Mouse (Mus musculus) hindbrain, embryonic 11.5 days (tissue): ENCODE measurements around the gene Tpbgl. TPM values are rescaled to one million over a fixed set of nuclear protein-coding genes. Genes with fewer than 3 reads are reported as not detected.
A peak's percentile ranks its signal among the peaks of the same experiment; 100 is the strongest.

ENCODE experiments used
- ATAC-seq: fragments of 200-750 bp; cut with Nextera tagmentation; 2 replicates; pipeline ENCODE4 v1.8.0; 2017; ENCODE audit warnings: mild to moderate bottlenecking, moderate TSS enrichment, moderate library complexity; ENCODE audit not compliant: low FRiP score
- DNase-seq: peaks from one replicate; pipeline ENCODE4 v3.0.0-alpha.2; 2015; ENCODE audit warnings: low spot score
- H3K27ac ChIP-seq: fragments of 300-500 bp; sonication (generic); 2 replicates; pipeline ENCODE4 v1.5.1; 2014; ENCODE audit warnings: mild to moderate bottlenecking, low read depth, low read length
- H3K27me3 ChIP-seq: fragments of 300-500 bp; sonication (generic); 2 replicates; pipeline ENCODE4 v1.6.1; 2014; ENCODE audit warnings: mild to moderate bottlenecking, low read length, moderate library complexity, mixed read lengths; ENCODE audit not compliant: control insufficient read depth, insufficient read depth
- H3K36me3 ChIP-seq: fragments of 300-500 bp; sonication (generic); 2 replicates; pipeline ENCODE4 v1.6.1; 2014; ENCODE audit warnings: mild to moderate bottlenecking, low read length, moderate library complexity, mixed read lengths; ENCODE audit not compliant: control insufficient read depth, insufficient read depth
- H3K4me1 ChIP-seq: fragments of 300-500 bp; sonication (generic); replicated peaks from 2 replicates; pipeline ENCODE4 v1.6.1; 2014; ENCODE audit warnings: low read length, mixed read lengths; ENCODE audit not compliant: control insufficient read depth, insufficient read depth
- H3K4me2 ChIP-seq: fragments of 300-500 bp; sonication (generic); replicated peaks from 2 replicates; pipeline ENCODE4 v1.6.1; 2014; ENCODE audit warnings: mild to moderate bottlenecking, low read depth, low read length
- H3K4me3 ChIP-seq: fragments of 300-500 bp; sonication (generic); 2 replicates; pipeline ENCODE4 v1.5.1; 2014; ENCODE audit warnings: low read depth, low read length
- H3K9ac ChIP-seq: fragments of 300-500 bp; sonication (generic); 2 replicates; pipeline ENCODE4 v1.6.1; 2014; ENCODE audit warnings: low read depth, low read length
- H3K9me3 ChIP-seq: fragments of 300-500 bp; sonication (generic); 2 replicates; pipeline ENCODE4 v1.6.1; 2016; ENCODE audit warnings: low read length; ENCODE audit not compliant: control insufficient read depth
- WGBS: fragments of 180-500 bp; shearing (Covaris S2); extraction: QIAGEN DNeasy Blood & Tissue Kit; methylation state at CpG from one replicate; pipeline ENCODE4 v1.1.7; 2014; 5-methylcytosine and 5-hydroxymethylcytosine counted together
- polyA plus RNA-seq: library from polyadenylated mRNA; unstranded; fragments of >200 nt; fragmentation: Nextera tagmentation; extraction: Ambion mirVana; gene quantifications from 2 replicates; pipeline ENCODE4 v1.2.1, GENCODE M21; 2014

Gene Tpbgl
- polyA plus RNA-seq, 1 experiment from 2014 or later: 0.63 TPM

- DNase-seq (no peak), ATAC-seq (no peak)
- Histone ChIP-seq H3K9ac (no peak overlapping the region), H3K36me3 (no peaks in the 10 kb centered on the region), H3K4me3 (no peak overlapping the region), H3K27me3 (no peaks in the 10 kb centered on the region), H3K4me2 (no peak overlapping the region), H3K9me3 (no peaks in the 10 kb centered on the region), H3K4me1 (0 out of 2 replicates have a peak, but pooled peaks cover 2% of the 10 kb centered on the region), H3K27ac (no peak overlapping the region; the same call in 1 of the 2 replicates)
- 95% methylated on average over 15 of the region's 15 CpGs for WGBS
These were observed 32.8 kb downstream of the Tpbgl start for GRCm38 (mm10) chr7:99593868-99594803.

DNA sequence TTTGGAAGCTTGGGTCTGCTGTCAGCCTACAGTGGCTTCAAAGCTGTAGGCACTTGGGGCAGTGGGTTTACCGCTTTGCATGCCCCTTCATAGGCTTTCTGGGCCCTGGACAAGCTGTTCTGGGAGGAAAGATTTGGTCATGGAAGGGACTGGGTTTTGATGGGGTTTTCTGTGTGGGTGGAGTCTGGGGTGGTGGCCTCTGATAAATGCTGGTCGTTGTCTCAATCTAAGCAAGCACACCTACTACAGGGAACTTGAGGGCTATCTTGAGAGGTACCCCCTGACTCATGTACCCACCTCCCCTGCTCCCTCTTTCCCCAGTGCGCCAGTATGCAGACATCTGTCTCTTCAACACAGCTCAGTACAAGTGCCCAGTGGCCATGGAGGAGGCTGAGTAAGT is 34.2 kb downstream of the Tpbgl start:
- Histone ChIP-seq H3K36me3 (no peaks in the 10 kb centered on the region), H3K4me1 (0 out of 2 replicates have a peak, but pooled peaks cover 2% of the 10 kb centered on the region), H3K9me3 (no peaks in the 10 kb centered on the region), H3K27me3 (no peaks in the 10 kb centered on the region), H3K4me3 (no peak overlapping the region), H3K27ac (no peak overlapping the region), H3K4me2 (no peak overlapping the region), H3K9ac (no peak overlapping the region)
- WGBS: 100% methylated on average over 3 of the region's 3 CpGs
- ATAC-seq (no peak), DNase-seq (no peak)

DNA sequence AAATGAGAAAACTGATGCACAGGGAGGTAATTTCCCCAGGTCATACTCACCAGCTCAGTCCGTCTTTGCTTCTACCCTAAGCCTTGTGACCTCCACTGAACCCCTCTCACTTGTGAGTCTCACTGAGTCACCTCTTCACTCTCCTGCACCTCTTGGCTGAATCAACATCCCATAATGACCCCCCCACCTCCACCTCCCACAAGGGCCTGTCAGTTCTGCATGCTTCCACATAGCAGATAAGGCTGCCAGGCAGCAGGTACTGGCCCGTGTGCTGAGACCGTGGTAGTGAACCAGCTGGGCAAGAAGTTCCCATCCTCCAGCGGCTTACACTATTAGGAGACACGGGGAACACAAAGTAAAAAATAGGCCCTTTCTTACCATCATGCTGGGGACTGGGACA is 36.3 kb downstream of the Tpbgl start:
- DNase-seq (no peak), ATAC-seq (0 out of 2 replicates have a peak, but pooled peaks have one; percentile 22)
- Histone ChIP-seq H3K4me2 (no peak overlapping the region), H3K27ac (no peak overlapping the region), H3K4me3 (no peak overlapping the region), H3K36me3 (no peaks in the 10 kb centered on the region), H3K4me1 (0 out of 2 replicates have a peak, but pooled peaks cover 5% of the 10 kb centered on the region), H3K9ac (no peak overlapping the region), H3K9me3 (no peaks in the 10 kb centered on the region), H3K27me3 (no peaks in the 10 kb centered on the region)
- 44% methylated on average over 5 of the region's 5 CpGs for WGBS

GRCm38 (mm10) chr7:99590064-99590463 is 36.8 kb downstream of the Tpbgl start:
- Histone ChIP-seq H3K9me3 (no peaks in the 10 kb centered on the region), H3K27me3 (no peaks in the 10 kb centered on the region), H3K4me1 (0 out of 2 replicates have a peak, but pooled peaks cover 5% of the 10 kb centered on the region), H3K9ac (no peak overlapping the region), H3K4me2 (no peak overlapping the region), H3K4me3 (no peak overlapping the region), H3K27ac (no peak overlapping the region), H3K36me3 (no peaks in the 10 kb centered on the region)
- peak; percentile 83 for DNase-seq
- peak; percentile 32; the same call in 1 of the 2 replicates for ATAC-seq
- 2% methylated on average over 3 of the region's 3 CpGs for WGBS

- H3K27me3 ChIP-seq: no peaks in the 10 kb centered on the region
- no peak overlapping the region for H3K4me2 ChIP-seq
- WGBS: 85% methylated on average over 8 of the region's 8 CpGs
- ATAC-seq (no peak), DNase-seq (no peak)
- no peak overlapping the region for H3K9ac ChIP-seq
- no peak overlapping the region for H3K4me3 ChIP-seq
- H3K27ac ChIP-seq: no peak overlapping the region; the same call in 1 of the 2 replicates
- peaks cover 11% of the 10 kb centered on the region for H3K4me1 ChIP-seq
- no peaks in the 10 kb centered on the region for H3K36me3 ChIP-seq
- H3K9me3 ChIP-seq: no peaks in the 10 kb centered on the region
These were observed 40.9 kb downstream of the Tpbgl start for GRCm38 (mm10) chr7:99585976-99586375.

DNA sequence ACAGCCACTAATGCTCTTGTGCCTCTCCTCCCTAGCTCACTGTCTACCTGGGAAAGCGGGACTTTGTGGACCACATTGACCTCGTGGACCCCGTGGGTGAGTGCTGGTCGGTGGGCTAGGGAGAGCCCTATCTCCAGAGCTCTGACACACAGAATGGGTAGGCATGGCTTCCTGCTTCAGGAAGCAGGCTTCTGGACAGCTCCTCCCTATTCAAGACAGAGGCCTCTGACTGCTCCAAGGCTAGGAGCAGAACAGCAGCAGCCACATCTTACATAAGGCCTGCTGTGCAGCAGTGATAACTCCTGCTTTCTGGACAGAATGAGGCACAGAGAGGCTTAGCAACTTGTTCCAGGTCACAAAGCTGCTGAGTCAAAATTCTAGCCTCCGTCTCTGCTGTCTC is 43.3 kb downstream of the Tpbgl start:
- ATAC-seq (no peak), DNase-seq (no peak)
- Histone ChIP-seq H3K4me3 (no peak overlapping the region), H3K4me2 (no peak overlapping the region), H3K4me1 (peaks cover 10% of the 10 kb centered on the region), H3K9ac (no peak overlapping the region), H3K27ac (peak overlapping the region; percentile 3; the same call in 1 of the 2 replicates), H3K27me3 (no peaks in the 10 kb centered on the region), H3K9me3 (no peaks in the 10 kb centered on the region), H3K36me3 (no peaks in the 10 kb centered on the region)
- 87% methylated on average over 5 of the region's 5 CpGs for WGBS

GRCm38 (mm10) chr7:99582867-99583266 is 44.0 kb downstream of the Tpbgl start:
- no peak overlapping the region for H3K4me3 ChIP-seq
- peak overlapping the region; percentile 55; the same call in 1 of the 2 replicates for H3K27ac ChIP-seq
- H3K36me3 ChIP-seq: no peaks in the 10 kb centered on the region
- H3K27me3 ChIP-seq: no peaks in the 10 kb centered on the region
- H3K9me3 ChIP-seq: no peaks in the 10 kb centered on the region
- H3K9ac ChIP-seq: no peak overlapping the region
- no peak for DNase-seq
- peak; percentile 28; the same call in 1 of the 2 replicates for ATAC-seq
- no peak overlapping the region for H3K4me2 ChIP-seq
- WGBS: 32% methylated on average over 4 of the region's 4 CpGs
- peaks cover 10% of the 10 kb centered on the region for H3K4me1 ChIP-seq

DNA sequence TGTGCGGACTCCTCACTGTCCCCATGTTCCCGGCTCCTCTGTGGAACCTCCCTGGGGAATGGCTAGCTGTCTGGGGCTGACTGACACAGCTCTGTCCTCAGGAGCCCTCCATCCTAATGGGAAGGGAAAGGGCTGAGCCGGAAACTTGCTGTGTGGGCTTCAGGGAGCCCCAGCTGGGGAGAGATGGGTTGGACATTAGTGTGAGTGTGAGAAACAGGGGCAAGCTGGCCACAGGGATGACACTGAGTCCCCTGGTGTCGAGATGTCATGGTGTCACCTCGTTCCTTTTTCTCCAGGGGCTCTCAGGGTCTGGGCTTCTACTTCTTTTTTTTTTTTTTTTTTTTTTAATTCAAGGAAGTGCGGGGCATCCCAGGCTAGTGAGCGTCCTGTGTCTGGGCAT is 44.6 kb downstream of the Tpbgl start:
- Histone ChIP-seq H3K27me3 (no peaks in the 10 kb centered on the region), H3K4me1 (peaks cover 8% of the 10 kb centered on the region), H3K4me3 (no peak overlapping the region), H3K9me3 (no peaks in the 10 kb centered on the region), H3K9ac (no peak overlapping the region), H3K27ac (0 out of 2 replicates have a peak overlapping the region, but pooled peaks have one; percentile 44), H3K36me3 (no peaks in the 10 kb centered on the region), H3K4me2 (no peak overlapping the region)
- no peak for DNase-seq
- 53% methylated on average over 7 of the region's 7 CpGs for WGBS
- no peak for ATAC-seq
